ENCODE assay signal across 9 mouse cellular contexts in the genomic region with DNA sequence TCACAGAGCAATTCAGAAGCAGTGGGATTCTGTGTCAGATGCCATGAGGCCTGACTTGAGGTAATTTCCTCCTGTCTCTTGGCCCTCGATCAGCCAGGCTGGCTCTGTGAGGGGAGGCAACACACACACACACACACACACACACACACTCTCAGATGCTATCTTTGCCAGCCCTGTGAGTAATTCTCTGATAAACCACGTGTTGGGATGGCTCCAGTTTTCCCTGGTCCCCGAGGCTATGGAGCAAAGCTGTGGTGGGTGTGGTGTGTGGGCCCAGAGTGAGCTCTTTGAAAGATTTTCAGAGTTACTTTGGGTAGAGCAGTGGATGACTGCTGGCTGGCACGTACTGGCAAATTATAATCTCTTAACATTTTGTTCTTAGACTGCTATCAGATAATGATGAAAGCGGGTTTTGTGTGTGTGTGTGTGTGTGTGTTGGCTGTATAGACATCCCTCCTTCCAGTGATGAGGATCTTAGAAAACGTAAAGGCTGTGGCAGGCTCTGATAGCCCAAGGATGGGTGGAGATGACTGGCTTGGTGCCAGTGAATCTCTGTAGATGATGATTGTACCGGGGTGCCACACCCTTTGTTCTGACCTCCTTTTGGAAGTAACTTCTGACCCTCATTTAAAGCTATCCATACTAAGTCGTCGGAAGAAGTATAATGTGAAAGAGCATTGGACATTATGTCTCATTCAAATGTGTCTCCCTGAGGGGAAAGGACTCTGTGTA.
DNase-seq lines count a peak whose midpoint lies in the region; ATAC-seq lines count a peak whose summit lies in the region.
"Had no signal": no experiment of that assay in that cellular context is flagged by ENCODE, and none has a peak within 500 bp of the region (broad histone marks: within the 10 kb centered on the region; RNA-seq: fewer than 3 reads in every experiment).

No protein-coding gene starts in this region.

- H3K4me1 ChIP-seq in brown adipose tissue, adult 24 weeks (ENCODE audit: control insufficient read depth, insufficient read depth, insufficient read length, low read length): peaks cover 30% of the 10 kb centered on the region
- H3K4me1 ChIP-seq in intestine, embryonic 16.5 days (ENCODE audit: control insufficient read depth, insufficient read depth, low read length): peaks cover 20% of the 10 kb centered on the region

- WGBS in intestine, embryonic 16.5 days: 61% methylated on average over 9 of the region's 9 CpGs

- no peak for ATAC-seq in intestine, embryonic 16.5 days

- no peak overlapping the region for H3K4me2 ChIP-seq in intestine, embryonic 16.5 days (ENCODE audit: low read depth, low read length)
- H3K4me2 ChIP-seq: limb, embryonic 15.5 days had no signal

- H3K9ac ChIP-seq in intestine, embryonic 16.5 days (ENCODE audit: low read depth, low read length): no peak overlapping the region
- H3K9ac ChIP-seq: limb, embryonic 15.5 days had no signal

- no peak overlapping the region for H3K4me3 ChIP-seq in brown adipose tissue, adult 24 weeks (ENCODE audit: insufficient read depth, low read depth, low read length)
- no peak overlapping the region for H3K4me3 ChIP-seq in intestine, embryonic 16.5 days (ENCODE audit: low read length)
- H3K4me3 ChIP-seq: limb, embryonic 15.5 days had no signal

- no peaks in the 10 kb centered on the region for H3K36me3 ChIP-seq in intestine, embryonic 16.5 days (ENCODE audit: control insufficient read depth, insufficient read depth, low read length)
- H3K36me3 ChIP-seq: limb, embryonic 15.5 days had no signal

- no peaks in the 10 kb centered on the region for H3K27me3 ChIP-seq in intestine, embryonic 16.5 days (replicated peaks; ENCODE audit: control insufficient read depth, insufficient read depth, low read length)
- H3K27me3 ChIP-seq: limb, embryonic 15.5 days had no signal

- H3K27ac ChIP-seq in brown adipose tissue, adult 24 weeks (replicated peaks; ENCODE audit: low read depth, low read length): peak overlapping the region; percentile 90
- peak overlapping the region; percentile 35; the same call in 1 of the 2 replicates for H3K27ac ChIP-seq in intestine, embryonic 16.5 days (ENCODE audit: low read length)
- H3K27ac ChIP-seq: limb, embryonic 15.5 days had no signal

- H3K9me3 ChIP-seq in intestine, embryonic 16.5 days (ENCODE audit: control insufficient read depth, low read length): no peaks in the 10 kb centered on the region
- H3K9me3 ChIP-seq: limb, embryonic 15.5 days had no signal

- DNase-seq in layer of hippocampus, adult 18-20 months (ENCODE audit: low spot score in 2 of 2): peak; percentile 37 to 78
- DNase-seq in layer of hippocampus, postnatal 14 days (ENCODE audit: low spot score in 2 of 2): no peak
- DNase-seq in right cerebral cortex, postnatal 14 days: peak; percentile 52
- no peak for DNase-seq in MN1 (ENCODE audit: low spot score)
- DNase-seq in cerebellum, adult 9-11 months: no peak
- DNase-seq in ovary, postnatal 36 days (ENCODE audit: low spot score): no peak

Comparison
In these comparisons a context has a peak if more than half of its experiments do, and no peak if none do; other contexts are left out.
1. DNase-seq: peak in layer of hippocampus, adult 18-20 months (2 of 2) and right cerebral cortex, postnatal 14 days (single experiment); none in layer of hippocampus, postnatal 14 days (0 of 2), MN1 (single experiment), cerebellum, adult 9-11 months (single experiment) and ovary, postnatal 36 days (single experiment).